In genomic region chr10:92024203-92024602, GRCm38 (mm10) we compare ENCODE assay signal across 25 mouse cellular contexts.
DNase-seq lines count a peak whose midpoint lies in the region; ATAC-seq and TF ChIP-seq lines count a peak whose summit lies in the region.
"Had no signal": no experiment of that assay in that cellular context is flagged by ENCODE, and none has a peak within 500 bp of the region (broad histone marks: within the 10 kb centered on the region; RNA-seq: fewer than 3 reads in every experiment).

No protein-coding gene starts in this region.

- H3K36me3 ChIP-seq in forebrain, embryonic 14.5 days (ENCODE audit: control insufficient read depth, insufficient read depth, low read length): no peaks in the 10 kb centered on the region
- H3K36me3 ChIP-seq in forebrain, embryonic 13.5 days (ENCODE audit: poor library complexity, severe bottlenecking): no peaks in the 10 kb centered on the region
- H3K36me3 ChIP-seq in hindbrain, embryonic 14.5 days (replicated peaks; ENCODE audit: control insufficient read depth, insufficient read depth): no peaks in the 10 kb centered on the region
- H3K36me3 ChIP-seq in hindbrain, postnatal 0 days (ENCODE audit: insufficient read depth, low read length): no peaks in the 10 kb centered on the region
- no peaks in the 10 kb centered on the region for H3K36me3 ChIP-seq in neural tube, embryonic 13.5 days
- H3K36me3 ChIP-seq: embryonic facial prominence, embryonic 12.5 days; embryonic facial prominence, embryonic 15.5 days; heart, embryonic 10.5 days; heart, embryonic 13.5 days had no signal

- peaks cover 7% of the 10 kb centered on the region; the same call in 1 of the 2 replicates for H3K4me1 ChIP-seq in forebrain, embryonic 14.5 days (ENCODE audit: control insufficient read depth, insufficient read depth, low read length)
- peaks cover 17% of the 10 kb centered on the region for H3K4me1 ChIP-seq in forebrain, embryonic 13.5 days
- peaks cover 4% of the 10 kb centered on the region for H3K4me1 ChIP-seq in hindbrain, embryonic 14.5 days (replicated peaks; ENCODE audit: control insufficient read depth, insufficient read depth, low read length)
- H3K4me1 ChIP-seq in hindbrain, postnatal 0 days (ENCODE audit: insufficient read depth, low read length): no peaks in the 10 kb centered on the region
- H3K4me1 ChIP-seq in neural tube, embryonic 13.5 days (replicated peaks): peaks cover 6% of the 10 kb centered on the region
- H3K4me1 ChIP-seq: embryonic facial prominence, embryonic 12.5 days; embryonic facial prominence, embryonic 15.5 days; heart, embryonic 10.5 days; heart, embryonic 13.5 days had no signal

- 9% methylated on average over 1 of the region's 1 CpGs for WGBS in forebrain, embryonic 14.5 days
- 39% methylated on average over 1 of the region's 1 CpGs for WGBS in forebrain, embryonic 13.5 days
- WGBS in hindbrain, embryonic 14.5 days: 25% methylated on average over 1 of the region's 1 CpGs
- 28% methylated on average over 1 of the region's 1 CpGs for WGBS in hindbrain, postnatal 0 days
- WGBS in neural tube, embryonic 13.5 days: 26% methylated on average over 1 of the region's 1 CpGs

- H3K27me3 ChIP-seq in forebrain, embryonic 14.5 days (replicated peaks; ENCODE audit: control insufficient read depth, insufficient read depth, low read length): no peaks in the 10 kb centered on the region
- no peaks in the 10 kb centered on the region for H3K27me3 ChIP-seq in forebrain, embryonic 13.5 days
- no peaks in the 10 kb centered on the region for H3K27me3 ChIP-seq in hindbrain, embryonic 14.5 days (ENCODE audit: control insufficient read depth, insufficient read depth, low read length)
- H3K27me3 ChIP-seq in hindbrain, postnatal 0 days (ENCODE audit: insufficient read depth, low read length): no peaks in the 10 kb centered on the region
- H3K27me3 ChIP-seq in neural tube, embryonic 13.5 days: no peaks in the 10 kb centered on the region
- H3K27me3 ChIP-seq: embryonic facial prominence, embryonic 12.5 days; embryonic facial prominence, embryonic 15.5 days; heart, embryonic 13.5 days had no signal

- no peak overlapping the region for H3K9ac ChIP-seq in forebrain, embryonic 14.5 days (ENCODE audit: low read length)
- H3K9ac ChIP-seq in forebrain, embryonic 13.5 days: no peak overlapping the region
- H3K9ac ChIP-seq in hindbrain, embryonic 14.5 days: no peak overlapping the region
- H3K9ac ChIP-seq in hindbrain, postnatal 0 days (replicated peaks; ENCODE audit: low read length): no peak overlapping the region
- no peak overlapping the region for H3K9ac ChIP-seq in neural tube, embryonic 13.5 days
- H3K9ac ChIP-seq: embryonic facial prominence, embryonic 12.5 days; embryonic facial prominence, embryonic 15.5 days; heart, embryonic 13.5 days had no signal

- no peak overlapping the region for H3K27ac ChIP-seq in forebrain, embryonic 14.5 days (ENCODE audit: low read depth, low read length)
- no peak overlapping the region for H3K27ac ChIP-seq in forebrain, embryonic 13.5 days
- peak overlapping the region; percentile 48 for H3K27ac ChIP-seq in hindbrain, embryonic 14.5 days
- H3K27ac ChIP-seq in hindbrain, postnatal 0 days: no peak overlapping the region
- no peak overlapping the region for H3K27ac ChIP-seq in neural tube, embryonic 13.5 days (replicated peaks)
- H3K27ac ChIP-seq: embryonic facial prominence, embryonic 12.5 days; embryonic facial prominence, embryonic 15.5 days; heart, adult 2 months; heart, embryonic 10.5 days; heart, embryonic 13.5 days had no signal

- peak; percentile 42; the same call in 1 of the 2 replicates for ATAC-seq in forebrain, embryonic 14.5 days
- ATAC-seq in forebrain, embryonic 13.5 days: no peak
- ATAC-seq in hindbrain, embryonic 14.5 days (ENCODE audit: low FRiP score): no peak
- no peak for ATAC-seq in hindbrain, postnatal 0 days
- ATAC-seq in neural tube, embryonic 13.5 days (ENCODE audit: low read depth): peak; percentile 47; the same call in 1 of the 2 replicates
- ATAC-seq: activated CD4-positive, CD25-positive, alpha-beta regulatory T cell, adult 4 months; forebrain, embryonic 16.5 days; hindbrain, embryonic 16.5 days; inflammation-experienced regulatory T-cells, adult 6 months; intestine, embryonic 16.5 days had no signal

- H3K9me3 ChIP-seq in forebrain, embryonic 14.5 days (replicated peaks; ENCODE audit: control insufficient read depth, low read length): no peaks in the 10 kb centered on the region
- no peaks in the 10 kb centered on the region for H3K9me3 ChIP-seq in forebrain, embryonic 13.5 days (replicated peaks)
- H3K9me3 ChIP-seq in hindbrain, embryonic 14.5 days (ENCODE audit: control insufficient read depth, low read length): no peaks in the 10 kb centered on the region
- H3K9me3 ChIP-seq in hindbrain, postnatal 0 days (ENCODE audit: low read length): no peaks in the 10 kb centered on the region
- no peaks in the 10 kb centered on the region for H3K9me3 ChIP-seq in neural tube, embryonic 13.5 days
- H3K9me3 ChIP-seq: embryonic facial prominence, embryonic 12.5 days; embryonic facial prominence, embryonic 15.5 days; heart, embryonic 10.5 days; heart, embryonic 13.5 days had no signal

- H3K4me2 ChIP-seq in forebrain, embryonic 14.5 days (ENCODE audit: low read length): no peak overlapping the region
- H3K4me2 ChIP-seq in forebrain, embryonic 13.5 days: no peak overlapping the region
- H3K4me2 ChIP-seq in hindbrain, embryonic 14.5 days (replicated peaks): no peak overlapping the region
- H3K4me2 ChIP-seq in hindbrain, postnatal 0 days (ENCODE audit: low read depth, low read length): no peak overlapping the region
- H3K4me2 ChIP-seq in neural tube, embryonic 13.5 days: no peak overlapping the region
- H3K4me2 ChIP-seq: embryonic facial prominence, embryonic 12.5 days; embryonic facial prominence, embryonic 15.5 days; heart, embryonic 13.5 days had no signal

- TF ChIP-seq CTCF in hindbrain, postnatal 0 days (IDR thresholded peaks at IDR 0.05; ENCODE audit: low read depth): no peak

- no peak overlapping the region for H3K4me3 ChIP-seq in forebrain, embryonic 14.5 days (ENCODE audit: low read depth, low read length)
- H3K4me3 ChIP-seq in forebrain, embryonic 13.5 days: no peak overlapping the region
- no peak overlapping the region for H3K4me3 ChIP-seq in hindbrain, embryonic 14.5 days (replicated peaks; ENCODE audit: low read length)
- H3K4me3 ChIP-seq in hindbrain, postnatal 0 days (ENCODE audit: low read length): no peak overlapping the region
- no peak overlapping the region for H3K4me3 ChIP-seq in neural tube, embryonic 13.5 days
- H3K4me3 ChIP-seq: embryonic facial prominence, embryonic 12.5 days; embryonic facial prominence, embryonic 15.5 days; heart, adult 2 months; heart, embryonic 10.5 days; heart, embryonic 13.5 days had no signal

- DNase-seq in forebrain, embryonic 14.5 days (ENCODE audit: low spot score): peak; percentile 39
- no peak for DNase-seq in hindbrain, embryonic 14.5 days (ENCODE audit: low spot score)
- DNase-seq in hindbrain, postnatal 0 days (ENCODE audit: low spot score): no peak
- DNase-seq in neural tube, embryonic 10.5 days (ENCODE audit: extremely low spot score, low spot score): no peak
- DNase-seq: adrenal gland, adult 8-10 months; adrenal gland, postnatal 25 days; cerebellum, adult 18-20 months; cerebellum, adult 9-10 months; cerebellum, postnatal 14 days; gastrocnemius, postnatal 10 days; gastrocnemius, postnatal 36 days; heart, adult 2 months; heart, postnatal 14 days; heart, postnatal 4 days had no signal

Comparison
In these comparisons a context has a peak if more than half of its experiments do, and no peak if none do; other contexts are left out.
1. ATAC-seq: peak in forebrain, embryonic 14.5 days (single experiment) and neural tube, embryonic 13.5 days (single experiment); none in forebrain, embryonic 13.5 days (single experiment), hindbrain, embryonic 14.5 days (single experiment) and hindbrain, postnatal 0 days (single experiment).